Mouse (Mus musculus) liver, postnatal 0 days (tissue): ENCODE data around the gene Coq9. TPM values are rescaled to one million over a fixed set of nuclear protein-coding genes. Genes with fewer than 3 reads are reported as not detected.

Source experiments
- ATAC-seq: fragments of 200-750 bp; cut with Nextera tagmentation; 2 replicates; pipeline ENCODE4 v1.8.0; 2017; ENCODE audit warnings: mild to moderate bottlenecking, moderate library complexity
- DNase-seq: peaks from one replicate; pipeline ENCODE4 v3.0.0-alpha.2; 2016
- H3K27ac ChIP-seq: fragments of 300-500 bp; sonication (generic); 2 replicates; pipeline ENCODE4 v1.5.1; 2014; ENCODE audit warnings: antibody characterized with exemption, moderate library complexity, mild to moderate bottlenecking, low read depth
- H3K27me3 ChIP-seq: fragments of 300-500 bp; sonication (generic); 2 replicates; pipeline ENCODE4 v1.6.1; 2014; ENCODE audit warnings: low read length, control low read depth, mixed read lengths; ENCODE audit not compliant: insufficient read depth
- H3K36me3 ChIP-seq: fragments of 300-500 bp; sonication (generic); replicated peaks from 2 replicates; pipeline ENCODE4 v1.6.1; 2014; ENCODE audit warnings: mild to moderate bottlenecking, control low read depth, low read length, moderate library complexity, mixed read lengths; ENCODE audit not compliant: insufficient read depth
- H3K4me1 ChIP-seq: fragments of 300-500 bp; sonication (generic); 2 replicates; pipeline ENCODE4 v1.6.1; 2014; ENCODE audit warnings: antibody characterized with exemption, mild to moderate bottlenecking, control low read depth; ENCODE audit not compliant: insufficient read depth
- H3K4me2 ChIP-seq: fragments of 300-500 bp; sonication (generic); 2 replicates; pipeline ENCODE4 v1.6.1; 2014; ENCODE audit warnings: low read depth, mild to moderate bottlenecking, low read length, moderate library complexity, mixed read lengths
- H3K4me3 ChIP-seq: fragments of 300-500 bp; sonication (generic); 2 replicates; pipeline ENCODE4 v1.5.1; 2014; ENCODE audit warnings: low read depth, low read length
- H3K9ac ChIP-seq: fragments of 300-500 bp; sonication (generic); replicated peaks from 2 replicates; pipeline ENCODE4 v1.6.1; 2014; ENCODE audit warnings: mild to moderate bottlenecking, moderate library complexity
- H3K9me3 ChIP-seq: fragments of 300-500 bp; sonication (generic); 2 replicates; pipeline ENCODE4 v1.6.1; 2016; ENCODE audit warnings: mild to moderate bottlenecking, control low read depth, low read length, mixed read lengths
- CTCF ChIP-seq: sonication (generic); IDR thresholded peaks from 2 replicates; pipeline ENCODE4 v1.5.1; 2016; ENCODE audit warnings: antibody characterized with exemption, low read depth
- EP300 ChIP-seq: IDR thresholded peaks from 2 replicates; pipeline ENCODE4 v1.6.1; 2016; ENCODE audit warnings: antibody characterized with exemption, low read depth, mild to moderate bottlenecking
- WGBS: fragments of 180-500 bp; shearing (Covaris S2); extraction: QIAGEN DNeasy Blood & Tissue Kit; methylation state at CpG from one replicate; pipeline ENCODE4 v1.1.7; 2014; ENCODE audit not compliant: insufficient replicate concordance; 5-methylcytosine and 5-hydroxymethylcytosine counted together
- polyA plus RNA-seq: library from polyadenylated mRNA; unstranded; fragments of >200 nt; fragmentation: Nextera tagmentation; extraction: Ambion mirVana; gene quantifications from 2 replicates; pipeline ENCODE4 v1.2.1, GENCODE M21; 2015

The Coq9 gene
- polyA plus RNA-seq, 1 experiment from 2014 or later: 66.1 TPM

- no peak overlapping the region for H3K9ac ChIP-seq
- ATAC-seq (no peak), DNase-seq (no peak)
- no peak overlapping the region for H3K27ac ChIP-seq
- WGBS: 52% methylated on average over 11 of the region's 11 CpGs
- peaks cover 14% of the 10 kb centered on the region for H3K36me3 ChIP-seq
- no peaks in the 10 kb centered on the region for H3K9me3 ChIP-seq
- H3K27me3 ChIP-seq: no peaks in the 10 kb centered on the region
- TF ChIP-seq CTCF: no peak
- no peak for TF ChIP-seq EP300
- no peak overlapping the region for H3K4me3 ChIP-seq
- H3K4me2 ChIP-seq: no peak overlapping the region
- 0 out of 2 replicates have a peak, but pooled peaks cover 5% of the 10 kb centered on the region for H3K4me1 ChIP-seq
These were observed 20.2 kb upstream of the Coq9 start for GRCm38 (mm10) chr8:94817933-94818332.

GRCm38 (mm10) chr8:94819671-94820179 lies 18.4 kb upstream of the Coq9 start:
- WGBS: 45% methylated on average over 6 of the region's 6 CpGs
- H3K9me3 ChIP-seq: no peaks in the 10 kb centered on the region
- H3K4me3 ChIP-seq: no peak overlapping the region
- no peak overlapping the region for H3K4me2 ChIP-seq
- TF ChIP-seq EP300 (no peak), CTCF (no peak)
- DNase-seq (no peak), ATAC-seq (peak; percentile 48; the same call in 1 of the 2 replicates)
- H3K27ac ChIP-seq: no peak overlapping the region
- H3K36me3 ChIP-seq: peaks cover 32% of the 10 kb centered on the region
- H3K4me1 ChIP-seq: 0 out of 2 replicates have a peak, but pooled peaks cover 5% of the 10 kb centered on the region
- no peak overlapping the region for H3K9ac ChIP-seq
- no peaks in the 10 kb centered on the region for H3K27me3 ChIP-seq

GRCm38 (mm10) chr8:94820553-94820952 lies 17.6 kb upstream of the Coq9 start:
- no peak for TF ChIP-seq EP300
- no peak for TF ChIP-seq CTCF
- H3K9ac ChIP-seq: no peak overlapping the region
- H3K27me3 ChIP-seq: no peaks in the 10 kb centered on the region
- DNase-seq (no peak), ATAC-seq (no peak)
- no peak overlapping the region for H3K27ac ChIP-seq
- H3K4me2 ChIP-seq: no peak overlapping the region
- peaks cover 39% of the 10 kb centered on the region for H3K36me3 ChIP-seq
- 85% methylated on average over 7 of the region's 7 CpGs for WGBS
- no peak overlapping the region for H3K4me3 ChIP-seq
- H3K9me3 ChIP-seq: no peaks in the 10 kb centered on the region
- 0 out of 2 replicates have a peak, but pooled peaks cover 5% of the 10 kb centered on the region for H3K4me1 ChIP-seq

- ATAC-seq: no peak
- TF ChIP-seq EP300 (no peak), CTCF (no peak)
- H3K9ac ChIP-seq: no peak overlapping the region
- WGBS: 86% methylated on average over 2 of the region's 2 CpGs
- peaks cover 47% of the 10 kb centered on the region for H3K36me3 ChIP-seq
- no peak overlapping the region for H3K4me2 ChIP-seq
- no peaks in the 10 kb centered on the region for H3K27me3 ChIP-seq
- no peak overlapping the region for H3K27ac ChIP-seq
- no peaks in the 10 kb centered on the region for H3K9me3 ChIP-seq
- no peak overlapping the region for H3K4me3 ChIP-seq
- H3K4me1 ChIP-seq: 0 out of 2 replicates have a peak, but pooled peaks cover 5% of the 10 kb centered on the region
- DNase-seq: no peak
These were observed 16.7 kb upstream of the Coq9 start for GRCm38 (mm10) chr8:94821381-94821780.

- Histone ChIP-seq H3K9me3 (no peaks in the 10 kb centered on the region), H3K27me3 (no peaks in the 10 kb centered on the region), H3K36me3 (peaks cover 58% of the 10 kb centered on the region), H3K27ac (no peak overlapping the region), H3K9ac (no peak overlapping the region), H3K4me2 (no peak overlapping the region), H3K4me3 (no peak overlapping the region), H3K4me1 (0 out of 2 replicates have a peak, but pooled peaks cover 5% of the 10 kb centered on the region)
- DNase-seq: peak; percentile 76
- ATAC-seq: peak; percentile 69
- peak; percentile 89 for TF ChIP-seq CTCF
- no peak for TF ChIP-seq EP300
- WGBS: 85% methylated on average over 23 of the region's 23 CpGs
These were observed 15.2 kb upstream of the Coq9 start for GRCm38 (mm10) chr8:94822637-94823560.

GRCm38 (mm10) chr8:94825170-94825569 lies 13.0 kb upstream of the Coq9 start:
- DNase-seq (no peak), ATAC-seq (no peak)
- no peak overlapping the region for H3K4me2 ChIP-seq
- H3K36me3 ChIP-seq: peaks cover 71% of the 10 kb centered on the region
- TF ChIP-seq EP300 (no peak), CTCF (no peak)
- no peaks in the 10 kb centered on the region for H3K27me3 ChIP-seq
- 0 out of 2 replicates have a peak, but pooled peaks cover under 1% of the 10 kb centered on the region for H3K4me1 ChIP-seq
- no peak overlapping the region for H3K4me3 ChIP-seq
- H3K9ac ChIP-seq: no peak overlapping the region
- H3K27ac ChIP-seq: no peak overlapping the region
- WGBS: 82% methylated on average over 6 of the region's 6 CpGs
- no peaks in the 10 kb centered on the region for H3K9me3 ChIP-seq
